Mouse (Mus musculus) MEL (cell line): ENCODE data around the gene Sec14l4. TPM values are rescaled to one million over a fixed set of nuclear protein-coding genes. Genes with fewer than 3 reads are reported as not detected.

Experiments used
- DNase-seq: peaks from one replicate; pipeline ENCODE4 v3.0.0; 2011; ENCODE audit warnings: low read depth, low spot score
- H3K27ac ChIP-seq: 2 replicates; pipeline ENCODE4 v1.5.1; 2012; ENCODE audit warnings: low read depth, mild to moderate bottlenecking, control low read depth, low read length, moderate library complexity; ENCODE audit not compliant: control insufficient read depth
- H3K27me3 ChIP-seq, 2 experiments: fragments of 150-350 bp in 1 of 2; sonication (generic) in 1 of 2; 2 replicates each; pipeline ENCODE4 v1.6.1; 2012; ENCODE audit warnings: low read length in 2 of 2, mild to moderate bottlenecking in 2 of 2, improper control_type of control experiment in 1 of 2, moderate library complexity in 1 of 2; ENCODE audit not compliant: insufficient read depth in 2 of 2, control insufficient read depth in 1 of 2
- H3K36me3 ChIP-seq, 2 experiments: 2 replicates each; pipeline ENCODE4 v1.6.1; 2012 to 2014; ENCODE audit warnings: low read length in 2 of 2, improper control_type of control experiment in 1 of 2, inconsistent platforms in 1 of 2, mild to moderate bottlenecking in 1 of 2; ENCODE audit not compliant: insufficient read depth in 2 of 2, control insufficient read depth in 1 of 2
- H3K4me1 ChIP-seq, 2 experiments: fragments of 150-350 bp in 1 of 2; sonication (generic) in 1 of 2; 2 replicates each; pipeline ENCODE4 v1.6.1; 2012; ENCODE audit warnings: low read length in 2 of 2, improper control_type of control experiment in 1 of 2, mild to moderate bottlenecking in 1 of 2; ENCODE audit not compliant: insufficient read depth in 2 of 2, control insufficient read depth in 1 of 2
- H3K4me3 ChIP-seq, 2 experiments: fragments of 150-350 bp in 1 of 2; sonication (generic) in 1 of 2; 2 replicates each; pipeline ENCODE4 v1.5.1; 2012; ENCODE audit warnings: low read depth in 2 of 2, low read length in 2 of 2, mild to moderate bottlenecking in 2 of 2, moderate library complexity in 2 of 2, control low read depth in 1 of 2, improper control_type of control experiment in 1 of 2; ENCODE audit not compliant: control insufficient read depth in 1 of 2, insufficient read depth in 1 of 2
- H3K79me2 ChIP-seq: 2 replicates; pipeline ENCODE4 v1.6.1; 2012; ENCODE audit warnings: mild to moderate bottlenecking, low read length, moderate library complexity; ENCODE audit not compliant: control insufficient read depth, poor library complexity, insufficient read depth
- H3K9ac ChIP-seq: 2 replicates; pipeline ENCODE4 v1.6.1; 2012; ENCODE audit warnings: low read depth, mild to moderate bottlenecking, control low read depth, low read length, moderate library complexity; ENCODE audit not compliant: control insufficient read depth, poor library complexity, severe bottlenecking
- H3K9me3 ChIP-seq: fragments of 150-350 bp; sonication (generic); replicated peaks from 2 replicates; pipeline ENCODE4 v1.6.1; 2012; ENCODE audit warnings: mild to moderate bottlenecking, low read length, improper control_type of control experiment, moderate library complexity; ENCODE audit not compliant: insufficient read depth
- CTCF ChIP-seq, 3 experiments: IDR thresholded peaks in 2 of 3; conservative IDR thresholded peaks in 1 of 3; 2 replicates each; pipeline ENCODE4 v1.5.1; 2011 to 2012; ENCODE audit warnings: low read length in 3 of 3, low read depth in 2 of 3, mild to moderate bottlenecking in 2 of 3, improper control_type of control experiment in 1 of 3, inconsistent platforms in 1 of 3, mixed read lengths in 1 of 3, moderate library complexity in 1 of 3; ENCODE audit not compliant: control insufficient read depth in 1 of 3, insufficient read depth in 1 of 3, poor library complexity in 1 of 3, severe bottlenecking in 1 of 3
- E2F4 ChIP-seq: IDR thresholded peaks from 2 replicates; pipeline ENCODE4 v1.6.1; 2011; ENCODE audit warnings: low read depth, low read length, improper control_type of control experiment, borderline replicate concordance
- ETS1 ChIP-seq: IDR thresholded peaks from 2 replicates; pipeline ENCODE4 v1.6.1; 2012; ENCODE audit warnings: low read depth, mild to moderate bottlenecking, inconsistent platforms, low read length, improper control_type of control experiment, moderate library complexity
- GABPA ChIP-seq: IDR thresholded peaks from 2 replicates; pipeline ENCODE4 v1.6.1; 2012; ENCODE audit warnings: low read depth, mild to moderate bottlenecking, inconsistent platforms, low read length, improper control_type of control experiment, moderate library complexity
- GATA1 ChIP-seq: IDR thresholded peaks from 2 replicates; pipeline ENCODE4 v1.6.1; 2011; ENCODE audit warnings: low read depth, low read length, improper control_type of control experiment
- JUND ChIP-seq: IDR thresholded peaks from 2 replicates; pipeline ENCODE4 v1.6.1; 2011; ENCODE audit warnings: low read depth, mild to moderate bottlenecking, improper control_type of control experiment, low read length
- KAT2A ChIP-seq: conservative IDR thresholded peaks from 2 replicates; pipeline ENCODE4 v1.6.1; 2012; ENCODE audit warnings: low read depth, low read length, improper control_type of control experiment, inconsistent platforms
- MAX ChIP-seq: IDR thresholded peaks from 2 replicates; pipeline ENCODE4 v1.6.1; 2011; ENCODE audit warnings: low read length, improper control_type of control experiment
- MXI1 ChIP-seq: IDR thresholded peaks from 2 replicates; pipeline ENCODE4 v1.6.1; 2011; ENCODE audit warnings: mild to moderate bottlenecking, low read depth, low read length, improper control_type of control experiment
- MYC ChIP-seq: IDR thresholded peaks from 2 replicates; pipeline ENCODE4 v1.6.1; 2011; ENCODE audit warnings: low read depth, mild to moderate bottlenecking, low read length, improper control_type of control experiment, moderate library complexity
- NELFE ChIP-seq: IDR thresholded peaks from 2 replicates; pipeline ENCODE4 v1.6.1; 2011; ENCODE audit warnings: low read depth, low read length, improper control_type of control experiment
- NRF1 ChIP-seq: IDR thresholded peaks from 2 replicates; pipeline ENCODE4 v1.6.1; 2014; ENCODE audit warnings: low read depth, mild to moderate bottlenecking, inconsistent platforms, low read length, improper control_type of control experiment, moderate library complexity; ENCODE audit not compliant: poor library complexity, insufficient read depth, severe bottlenecking
- POLR2AphosphoS2 ChIP-seq: IDR thresholded peaks from 2 replicates; pipeline ENCODE4 v1.6.1; 2011; ENCODE audit warnings: low read length, improper control_type of control experiment
- RAD21 ChIP-seq: IDR thresholded peaks from 2 replicates; pipeline ENCODE4 v1.6.1; 2011; ENCODE audit warnings: mild to moderate bottlenecking, low read depth, low read length, improper control_type of control experiment
- RCOR1 ChIP-seq: IDR thresholded peaks from 2 replicates; pipeline ENCODE4 v1.6.1; 2012; ENCODE audit warnings: low read depth, mild to moderate bottlenecking, inconsistent platforms, low read length, improper control_type of control experiment
- SMC3 ChIP-seq: IDR thresholded peaks from 2 replicates; pipeline ENCODE4 v1.6.1; 2011; ENCODE audit warnings: low read depth, low read length, improper control_type of control experiment
- TBP ChIP-seq: IDR thresholded peaks from 2 replicates; pipeline ENCODE4 v1.8.0; 2011; ENCODE audit warnings: low read depth, low read length, improper control_type of control experiment
- TCF12 ChIP-seq: IDR thresholded peaks from 2 replicates; pipeline ENCODE4 v1.6.1; 2014; ENCODE audit warnings: low read depth, mild to moderate bottlenecking, inconsistent platforms, low read length, improper control_type of control experiment, moderate library complexity
- USF2 ChIP-seq, 2 experiments: IDR thresholded peaks; 2 replicates each; pipeline ENCODE4 v1.6.1; 2011 to 2012; ENCODE audit warnings: improper control_type of control experiment in 2 of 2, low read length in 2 of 2, borderline replicate concordance in 1 of 2, inconsistent platforms in 1 of 2, low read depth in 1 of 2, mild to moderate bottlenecking in 1 of 2; ENCODE audit not compliant: insufficient read depth in 1 of 2
- ZC3H11A ChIP-seq: IDR thresholded peaks from 2 replicates; pipeline ENCODE4 v1.6.1; 2012; ENCODE audit warnings: low read depth, mild to moderate bottlenecking, inconsistent platforms, low read length, improper control_type of control experiment
- ZMIZ1 ChIP-seq: IDR thresholded peaks from 2 replicates; pipeline ENCODE4 v1.6.1; 2012; ENCODE audit warnings: low read depth, mild to moderate bottlenecking, inconsistent platforms, low read length, improper control_type of control experiment, moderate library complexity
- polyA plus RNA-seq, 2 experiments: library from polyadenylated mRNA; stranded (reverse) in 1 of 2; unstranded in 1 of 2; fragments of >175 nt in 1 of 2; fragments of >200 nt in 1 of 2; gene quantifications; 2 replicates each; pipeline versions ENCODE4 v1.2.1 to v1.2.4; 2012; ENCODE audit warnings: low replicate concordance in 2 of 2, low read depth in 1 of 2; ENCODE audit not compliant: insufficient read length in 2 of 2, insufficient read depth in 1 of 2, missing spikeins in 1 of 2
- total RNA-seq: library from RNA; depleted of rRNA; stranded (reverse); fragments of 300-350 nt; gene quantifications from 2 replicates; pipeline ENCODE4 v1.2.3, GENCODE M21; 2012

The Sec14l4 gene
- total and polyA plus RNA-seq, 3 experiments, result not detected

- H3K9ac ChIP-seq, result no peak overlapping the region
- H3K9me3 ChIP-seq, result no peaks in the 10 kb centered on the region
- H3K27ac ChIP-seq, result no peak overlapping the region
- H3K27me3 ChIP-seq, result peaks cover 0 to 3% of the 10 kb centered on the region in 2 experiments; a peak in 2 of 4 replicates
- TF ChIP-seq POLR2AphosphoS2, result no peak
- TF ChIP-seq JUND, result no peak
- no peak for TF ChIP-seq USF2 (IDR thresholded peaks at IDR 0.05; ENCODE audit: borderline replicate concordance in 1 of 2, insufficient read depth in 1 of 2, low read depth in 1 of 2, low read length in 2 of 2)
- TF ChIP-seq GABPA, result no peak
- TF ChIP-seq, all 39 proteins: peak for 0
- H3K79me2 ChIP-seq, result no peaks in the 10 kb centered on the region
- no peak for DNase-seq
- H3K4me1 ChIP-seq, result no peaks in the 10 kb centered on the region
- H3K4me3 ChIP-seq, result no peak overlapping the region
- H3K36me3 ChIP-seq, result no peaks in the 10 kb centered on the region
Measured at GRCm38 (mm10) chr11:3996840-3997239, 34.4 kb upstream of the Sec14l4 start.

DNA sequence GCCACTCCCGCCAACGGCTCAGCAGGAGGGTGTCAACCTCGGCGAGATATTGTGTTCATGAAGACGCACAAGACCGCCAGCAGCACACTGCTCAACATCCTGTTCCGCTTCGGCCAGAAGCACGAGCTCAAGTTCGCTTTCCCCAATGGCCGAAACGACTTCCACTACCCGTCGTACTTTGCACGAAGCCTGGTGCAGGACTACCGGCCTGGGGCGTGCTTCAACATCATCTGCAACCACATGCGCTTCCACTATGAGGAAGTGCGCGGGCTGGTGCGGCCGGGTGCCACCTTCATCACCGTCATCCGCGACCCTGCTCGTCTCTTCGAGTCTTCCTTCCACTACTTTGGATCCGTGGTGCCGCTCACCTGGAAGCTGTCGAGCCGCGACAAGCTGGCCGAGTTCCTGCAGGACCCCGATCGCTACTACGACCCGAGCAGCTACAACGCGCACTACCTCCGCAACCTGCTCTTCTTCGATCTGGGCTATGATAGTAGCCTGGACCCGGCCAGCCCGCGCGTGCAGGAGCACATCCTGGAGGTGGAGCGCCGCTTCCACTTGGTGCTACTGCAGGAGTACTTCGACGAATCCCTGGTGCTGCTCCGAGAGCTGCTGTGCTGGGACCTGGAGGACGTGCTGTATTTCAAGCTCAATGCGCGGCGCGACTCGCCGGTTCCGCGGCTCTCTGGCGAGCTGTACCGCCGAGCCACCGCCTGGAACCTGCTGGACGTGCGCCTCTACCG is 33.1 kb upstream of the Sec14l4 start:
- H3K36me3 ChIP-seq, result no peaks in the 10 kb centered on the region
- no peaks in the 10 kb centered on the region for H3K4me1 ChIP-seq
- H3K27ac ChIP-seq, result no peak overlapping the region
- peaks cover 0 to 3% of the 10 kb centered on the region in 2 experiments; a peak in 2 of 4 replicates for H3K27me3 ChIP-seq
- no peak overlapping the region for H3K4me3 ChIP-seq
- DNase-seq, result no peak
- TF ChIP-seq MAX (no peak), E2F4 (no peak), RAD21 (no peak), SMC3 (no peak), TBP (no peak)
- no peaks in the 10 kb centered on the region for H3K79me2 ChIP-seq
- no peaks in the 10 kb centered on the region for H3K9me3 ChIP-seq
- no peak overlapping the region for H3K9ac ChIP-seq

- Histone ChIP-seq H3K36me3 (no peaks in the 10 kb centered on the region), H3K4me1 (no peaks in the 10 kb centered on the region), H3K9me3 (no peaks in the 10 kb centered on the region)
- TF ChIP-seq CTCF (IDR thresholded peaks at IDR 0.05 in 2 of 3, conservative IDR thresholded peaks at IDR 0.05 in 1 of 3; ENCODE audit: control insufficient read depth in 1 of 3, insufficient read depth in 1 of 3, low read depth in 2 of 3, low read length in 3 of 3, poor library complexity in 1 of 3, severe bottlenecking in 1 of 3) (no peak), MYC (no peak), GABPA (no peak), GATA1 (no peak), USF2 (IDR thresholded peaks at IDR 0.05; ENCODE audit: borderline replicate concordance in 1 of 2, insufficient read depth in 1 of 2, low read depth in 1 of 2, low read length in 2 of 2) (no peak), TCF12 (no peak), NELFE (no peak), MAX (no peak), MXI1 (no peak), ETS1 (no peak), NRF1 (no peak), KAT2A (no peak), SMC3 (no peak), ZMIZ1 (no peak), TBP (no peak), E2F4 (no peak), RCOR1 (no peak), ZC3H11A (no peak)
- TF ChIP-seq, all 39 proteins: peak for 0
- Histone ChIP-seq H3K9ac (no peak overlapping the region), H3K4me3 (no peak overlapping the region), H3K79me2 (no peaks in the 10 kb centered on the region), H3K27me3 (peaks cover 0 to 3% of the 10 kb centered on the region in 2 experiments; a peak in 2 of 4 replicates), H3K27ac (no peak overlapping the region)
- DNase-seq, result no peak
Measured at GRCm38 (mm10) chr11:3999547-3999946, 31.7 kb upstream of the Sec14l4 start.
